Mouse (Mus musculus): ENCODE measurements around the gene Sbpl. TPM values are rescaled to one million over a fixed set of nuclear protein-coding genes. Genes with fewer than 3 reads are reported as not detected.
"Not testable (repeated sequence)": the region's sequence is repeated elsewhere in the genome, so short reads cannot be mapped to it uniquely, and the experiment has no call there.

Sbpl gene
- polyA plus RNA-seq, 1 experiment from 2014 or later, result not detected

DNA sequence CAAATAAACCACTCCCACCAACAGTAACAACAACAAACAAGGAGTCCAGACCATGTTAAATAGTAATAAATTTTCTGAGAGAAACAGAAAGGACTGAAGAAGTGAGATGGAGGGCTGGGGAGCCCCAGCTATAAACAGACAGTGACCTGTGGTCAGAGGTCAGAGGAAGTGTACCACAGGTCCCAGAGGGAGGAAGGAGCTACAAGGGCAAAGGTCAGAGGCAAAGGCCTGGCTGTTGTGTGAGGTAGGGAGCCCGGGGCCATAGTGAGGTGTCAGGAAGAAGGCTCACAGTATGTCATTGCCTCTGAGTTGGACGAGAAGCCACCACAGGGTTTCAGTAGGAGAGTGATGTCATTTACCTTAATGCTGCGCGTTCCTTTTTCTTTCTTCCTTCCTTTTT lies 27.8 kb upstream of the Sbpl start:
- Histone ChIP-seq H3K36me3 (no peaks in the 10 kb centered on the region), H3K27ac (replicated peaks) (no peak overlapping the region), H3K9ac (no peak overlapping the region), H3K4me2 (no peak overlapping the region), H3K27me3 (no peaks in the 10 kb centered on the region), H3K9me3 (no peaks in the 10 kb centered on the region), H3K4me3 (no peak overlapping the region), H3K4me1 (replicated peaks) (no peaks in the 10 kb centered on the region)
- 61% methylated on average over 4 of the region's 4 CpGs for whole genome bisulfite sequencing
- ATAC-seq (ENCODE audit: low read depth), result no peak

DNA sequence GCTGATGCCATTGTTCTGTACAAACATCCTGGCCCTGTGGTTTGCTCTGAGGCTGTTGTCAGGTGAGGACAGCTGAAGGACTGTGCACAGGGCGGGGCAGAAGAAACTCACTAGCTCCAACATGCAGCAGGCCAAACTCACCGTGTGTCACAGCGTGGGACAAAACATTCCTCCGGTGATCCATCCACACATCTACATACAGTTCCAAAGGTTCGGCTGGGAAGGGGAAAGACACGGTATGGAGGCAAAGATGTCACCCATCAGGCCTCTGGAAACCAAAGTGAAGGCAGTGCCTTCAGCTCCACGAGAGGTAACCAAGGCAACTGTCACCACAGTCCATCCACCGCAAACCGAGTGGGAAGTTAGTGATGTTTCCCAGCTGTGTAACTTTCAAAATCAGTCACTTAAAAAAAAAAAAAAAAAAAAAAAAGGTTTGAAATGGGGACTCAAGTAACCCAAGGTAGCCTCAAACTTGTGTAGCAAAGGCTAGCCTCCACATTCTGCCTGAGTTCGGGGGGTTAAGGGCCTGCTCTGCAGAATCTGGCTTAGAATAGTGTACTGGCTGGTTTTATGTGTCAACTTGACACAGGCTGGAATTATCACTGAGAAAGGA lies 25.3 kb upstream of the Sbpl start, which contains the start of gene Prss30:
TSS of gene Prss30 (minus strand) at position 270 of the 613 bp plus-strand sequence.
- Histone ChIP-seq H3K36me3 (no peaks in the 10 kb centered on the region), H3K4me3 (no peak within 1 kb of the TSS), H3K27me3 (no peaks in the 10 kb centered on the region), H3K27ac (replicated peaks) (no peak within 1 kb of the TSS), H3K9ac (no peak within 1 kb of the TSS), H3K4me2 (no peak within 1 kb of the TSS), H3K9me3 (no peaks in the 10 kb centered on the region), H3K4me1 (replicated peaks) (no peaks in the 10 kb centered on the region)
- no peak for ATAC-seq (ENCODE audit: low read depth)
- 81% methylated on average over 10 of the region's 10 CpGs for WGBS

DNA sequence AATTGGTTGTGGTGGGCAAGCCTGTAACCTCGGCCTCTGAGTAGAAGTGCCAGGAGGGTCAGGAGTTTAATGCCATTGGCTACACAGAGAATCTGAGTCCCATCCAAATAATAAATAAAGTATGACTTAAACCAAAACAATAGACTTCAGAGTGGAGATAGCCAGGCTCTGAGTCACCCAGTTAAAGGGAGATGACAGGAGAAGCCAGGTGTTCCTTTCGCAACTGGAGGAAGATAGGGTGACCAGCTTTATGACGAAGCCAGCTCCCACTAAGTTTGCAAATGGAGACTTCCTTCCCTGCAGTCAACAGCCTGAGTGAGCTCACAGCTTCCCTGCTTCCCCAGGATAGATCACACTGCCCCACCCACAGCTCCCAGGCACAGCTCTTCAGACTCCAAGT lies 24.4 kb upstream of the Sbpl start:
- Histone ChIP-seq H3K4me1 (replicated peaks) (no peaks in the 10 kb centered on the region), H3K4me3 (no peak overlapping the region), H3K27ac (replicated peaks) (no peak overlapping the region), H3K36me3 (no peaks in the 10 kb centered on the region), H3K9me3 (no peaks in the 10 kb centered on the region), H3K9ac (no peak overlapping the region), H3K27me3 (no peaks in the 10 kb centered on the region), H3K4me2 (no peak overlapping the region)
- no peak for ATAC-seq (ENCODE audit: low read depth)
- 85% methylated on average over 3 of the region's 3 CpGs for WGBS

DNA sequence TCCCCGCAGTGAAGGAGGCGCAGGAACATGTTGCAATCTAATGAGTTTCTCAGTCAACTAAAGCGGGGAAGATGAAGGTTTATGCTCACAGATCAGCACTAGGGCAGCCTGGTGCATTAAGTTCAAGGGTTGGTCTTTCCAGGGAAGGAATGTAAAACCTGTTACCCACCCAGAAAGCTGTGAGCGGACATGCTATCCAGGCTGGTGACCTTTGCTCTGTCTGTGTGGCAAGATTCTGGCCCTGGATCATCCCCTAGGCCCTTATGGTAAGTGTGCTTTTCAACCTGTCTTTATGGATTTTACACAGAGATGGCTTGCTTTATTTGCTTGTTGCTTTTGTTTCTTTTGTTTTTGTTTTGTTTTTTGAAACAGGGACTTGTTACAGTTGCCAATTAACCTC lies 21.6 kb upstream of the Sbpl start:
- Histone ChIP-seq H3K4me2 (no peak overlapping the region), H3K4me1 (replicated peaks) (no peaks in the 10 kb centered on the region), H3K27me3 (no peaks in the 10 kb centered on the region), H3K9ac (no peak overlapping the region), H3K27ac (replicated peaks) (no peak overlapping the region), H3K4me3 (no peak overlapping the region), H3K36me3 (no peaks in the 10 kb centered on the region), H3K9me3 (no peaks in the 10 kb centered on the region)
- 91% methylated on average over 4 of the region's 4 CpGs for WGBS
- ATAC-seq (ENCODE audit: low read depth), result no peak

DNA sequence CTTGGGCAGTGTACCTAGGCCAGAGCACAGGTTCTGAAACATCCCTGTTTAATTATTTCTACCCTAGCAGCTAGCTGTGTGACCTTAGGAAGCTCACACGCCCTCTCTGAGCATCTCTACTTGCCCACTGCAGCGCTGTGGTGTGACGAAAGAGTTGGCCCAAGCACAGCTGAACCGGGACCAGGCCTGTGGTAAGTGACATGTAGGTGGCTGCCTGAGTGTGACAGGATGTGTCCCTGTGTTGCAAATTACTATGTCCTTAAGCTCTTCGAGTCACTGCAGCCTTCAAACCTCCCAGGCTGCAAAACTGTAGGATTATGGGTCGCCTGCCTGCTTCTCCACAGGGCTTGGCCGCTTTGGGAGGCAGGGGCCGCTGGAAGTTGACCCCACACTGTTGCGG lies 16.2 kb upstream of the Sbpl start:
- no peak overlapping the region for H3K27ac ChIP-seq (replicated peaks)
- H3K36me3 ChIP-seq, result no peaks in the 10 kb centered on the region
- ATAC-seq (ENCODE audit: low read depth), result no peak
- H3K9ac ChIP-seq, result no peak overlapping the region
- 91% methylated on average over 9 of the region's 9 CpGs for WGBS
- H3K4me3 ChIP-seq, result no peak overlapping the region
- H3K9me3 ChIP-seq, result no peaks in the 10 kb centered on the region
- no peak overlapping the region for H3K4me2 ChIP-seq
- H3K4me1 ChIP-seq (replicated peaks), result no peaks in the 10 kb centered on the region
- H3K27me3 ChIP-seq, result no peaks in the 10 kb centered on the region

DNA sequence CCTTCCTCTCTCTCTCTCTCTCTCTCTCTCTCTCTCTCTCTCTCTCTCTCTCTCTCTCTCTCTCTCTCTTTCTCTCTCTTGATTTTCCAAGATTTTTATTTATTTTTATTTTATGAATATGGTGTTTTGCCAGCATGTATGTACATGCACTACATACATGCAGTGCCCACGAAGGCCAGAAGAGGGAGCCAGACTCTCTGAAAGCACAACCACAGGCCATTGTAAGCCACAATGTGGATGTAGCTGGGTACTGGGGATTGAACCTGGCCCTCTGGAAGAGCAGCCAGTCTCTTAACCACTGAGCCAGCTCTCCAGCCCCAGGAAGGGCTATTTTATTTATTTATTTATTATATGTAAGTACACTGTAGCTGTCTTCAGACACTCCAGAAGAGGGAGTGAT lies 14.2 kb upstream of the Sbpl start:
- Histone ChIP-seq H3K36me3 (no peaks in the 10 kb centered on the region), H3K4me1 (replicated peaks) (no peaks in the 10 kb centered on the region), H3K4me2 (no peak overlapping the region), H3K27ac (replicated peaks) (no peak overlapping the region), H3K4me3 (no peak overlapping the region), H3K9me3 (no peaks in the 10 kb centered on the region), H3K9ac (no peak overlapping the region), H3K27me3 (no peaks in the 10 kb centered on the region)
- no peak for ATAC-seq (ENCODE audit: low read depth)
- WGBS, result 0% methylated on average over 1 of the region's 1 CpGs

DNA sequence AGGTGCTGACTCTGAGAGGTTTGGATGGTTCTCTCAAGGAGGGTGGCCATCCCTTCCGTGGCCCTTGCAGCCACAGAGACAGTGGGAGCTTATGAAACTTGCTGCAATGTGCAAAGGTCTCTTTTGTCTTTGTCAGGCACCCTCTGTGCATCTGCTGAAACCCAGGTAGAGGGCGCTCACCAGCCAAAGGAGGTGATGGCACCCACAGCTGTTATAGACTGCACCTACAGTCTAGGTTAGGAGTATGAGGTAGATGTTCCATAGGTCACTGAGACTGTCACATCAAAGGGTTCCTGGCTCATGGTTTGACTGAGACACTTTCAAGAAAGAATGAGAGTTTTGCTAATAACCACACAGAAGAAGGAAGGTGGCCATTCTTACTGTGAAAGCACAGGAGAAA lies 13.7 kb upstream of the Sbpl start:
- H3K36me3 ChIP-seq, result no peaks in the 10 kb centered on the region
- no peaks in the 10 kb centered on the region for H3K4me1 ChIP-seq (replicated peaks)
- WGBS, result 54% methylated on average over 2 of the region's 2 CpGs
- no peak for ATAC-seq (ENCODE audit: low read depth)
- no peak overlapping the region for H3K27ac ChIP-seq (replicated peaks)
- no peak overlapping the region for H3K4me3 ChIP-seq
- no peak overlapping the region for H3K4me2 ChIP-seq
- no peaks in the 10 kb centered on the region for H3K9me3 ChIP-seq
- H3K9ac ChIP-seq, result no peak overlapping the region
- H3K27me3 ChIP-seq, result no peaks in the 10 kb centered on the region

DNA sequence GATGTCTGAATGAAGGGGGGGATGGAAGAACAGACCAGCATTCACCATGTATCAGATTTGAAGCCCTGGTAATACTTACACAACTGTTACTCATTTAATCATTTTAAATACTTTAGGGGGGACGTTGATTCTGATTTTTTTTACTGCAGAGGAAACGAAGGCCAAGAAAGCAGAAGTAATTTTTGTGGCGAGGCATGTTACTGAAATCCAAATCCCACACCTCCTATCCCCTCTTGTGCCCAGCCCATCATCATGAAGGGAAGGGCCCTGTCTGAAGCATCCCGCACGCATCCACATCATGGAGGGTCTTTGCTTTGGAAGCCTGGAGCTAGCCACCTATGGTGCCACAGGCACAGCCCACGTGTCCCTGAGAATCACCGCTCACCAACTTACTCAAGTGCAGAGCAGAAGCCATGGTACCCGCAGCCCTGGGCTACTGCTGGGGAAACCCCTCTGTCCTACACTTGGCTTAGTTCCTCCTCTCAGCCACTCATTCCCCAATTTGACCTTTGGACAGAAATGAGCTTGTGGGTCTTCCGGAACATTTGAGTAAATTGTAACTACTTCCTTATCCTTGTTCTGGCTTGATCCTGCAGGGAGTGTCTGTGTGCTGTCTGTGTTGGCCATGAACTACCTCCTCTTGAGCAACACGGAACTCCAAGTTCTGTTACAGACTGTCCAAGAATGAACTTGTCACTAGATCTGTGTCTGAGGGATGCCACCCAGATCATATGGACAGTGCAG lies 11.8 kb upstream of the Sbpl start:
- no peak overlapping the region for H3K9ac ChIP-seq
- H3K9me3 ChIP-seq, result no peaks in the 10 kb centered on the region
- no peak overlapping the region for H3K4me3 ChIP-seq
- H3K27me3 ChIP-seq, result no peaks in the 10 kb centered on the region
- WGBS, result 86% methylated on average over 10 of the region's 10 CpGs
- no peaks in the 10 kb centered on the region for H3K36me3 ChIP-seq
- no peaks in the 10 kb centered on the region for H3K4me1 ChIP-seq (replicated peaks)
- no peak overlapping the region for H3K4me2 ChIP-seq
- no peak overlapping the region for H3K27ac ChIP-seq (replicated peaks)
- no peak for ATAC-seq (ENCODE audit: low read depth)

DNA sequence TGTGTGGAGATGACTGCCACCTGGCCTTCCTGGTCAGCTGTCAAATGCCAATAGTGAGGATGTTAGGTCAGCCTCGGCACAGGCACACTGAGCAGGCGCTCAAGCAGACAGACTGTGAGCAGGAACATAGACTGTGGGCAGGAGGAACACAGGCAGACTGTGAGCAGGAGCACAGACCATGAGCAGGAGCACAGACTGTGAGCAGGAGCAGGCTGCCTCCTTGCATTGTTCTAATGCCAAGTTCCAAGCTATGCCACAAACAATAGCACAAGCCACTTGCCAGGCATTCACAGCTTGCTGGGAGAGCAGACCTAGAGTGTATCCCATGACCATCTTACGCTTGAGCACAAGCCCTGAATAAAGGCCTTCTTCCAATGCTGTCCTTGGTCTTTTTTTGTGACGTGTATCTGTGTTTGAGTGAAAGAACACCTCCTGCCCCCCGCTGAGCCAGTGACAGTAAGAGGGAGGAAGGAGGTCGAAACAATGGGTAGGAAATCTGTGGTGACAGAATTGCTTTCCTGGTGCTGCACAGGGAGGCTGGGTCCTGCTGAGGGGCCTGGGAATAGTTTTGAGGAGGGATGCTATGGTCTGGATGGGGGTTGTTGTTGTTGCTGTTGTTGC lies 10.8 kb upstream of the Sbpl start:
- no peaks in the 10 kb centered on the region for H3K9me3 ChIP-seq
- WGBS, result 28% methylated on average over 6 of the region's 6 CpGs
- H3K4me2 ChIP-seq, result no peak overlapping the region
- H3K9ac ChIP-seq, result no peak overlapping the region
- H3K36me3 ChIP-seq, result no peaks in the 10 kb centered on the region
- H3K27ac ChIP-seq (replicated peaks), result no peak overlapping the region
- H3K27me3 ChIP-seq, result no peaks in the 10 kb centered on the region
- no peak overlapping the region for H3K4me3 ChIP-seq
- no peaks in the 10 kb centered on the region for H3K4me1 ChIP-seq (replicated peaks)
- no peak for ATAC-seq (ENCODE audit: low read depth)

DNA sequence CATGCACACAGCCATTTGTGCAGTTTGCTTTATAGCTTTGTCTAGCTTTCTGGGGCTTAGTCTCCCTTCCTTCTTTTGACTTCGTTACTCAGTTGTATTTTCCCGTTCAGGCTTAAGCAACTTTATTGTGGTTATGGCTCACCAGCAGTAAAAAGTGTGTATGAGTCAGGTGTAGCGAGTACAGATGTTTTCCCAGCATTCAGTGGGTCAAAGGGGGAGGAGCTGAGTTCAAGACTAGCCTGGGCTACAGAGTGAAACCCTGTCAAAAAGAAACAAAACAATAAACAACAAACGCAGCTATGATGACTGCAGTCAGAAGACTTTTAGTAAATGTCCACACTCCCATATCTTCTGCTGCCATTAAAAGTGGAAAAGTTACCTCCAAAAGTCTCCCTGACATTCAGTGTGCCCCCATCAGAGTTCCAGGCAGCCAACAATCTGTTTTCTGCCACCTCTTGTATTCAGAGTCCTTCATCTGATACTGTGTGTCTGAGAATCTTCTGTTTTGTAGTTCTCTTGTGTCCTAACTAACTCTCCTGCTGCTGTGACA lies 6.6 kb upstream of the Sbpl start:
- ATAC-seq (ENCODE audit: low read depth), result no peak
- no peak overlapping the region for H3K27ac ChIP-seq (replicated peaks)
- peaks cover 5% of the 10 kb centered on the region for H3K4me1 ChIP-seq (replicated peaks)
- no peak overlapping the region for H3K4me3 ChIP-seq
- H3K4me2 ChIP-seq, result no peak overlapping the region
- H3K9me3 ChIP-seq, result no peaks in the 10 kb centered on the region
- WGBS, result 31% methylated on average over 4 of the region's 4 CpGs
- no peaks in the 10 kb centered on the region for H3K36me3 ChIP-seq
- H3K9ac ChIP-seq, result no peak overlapping the region
- no peaks in the 10 kb centered on the region for H3K27me3 ChIP-seq

DNA sequence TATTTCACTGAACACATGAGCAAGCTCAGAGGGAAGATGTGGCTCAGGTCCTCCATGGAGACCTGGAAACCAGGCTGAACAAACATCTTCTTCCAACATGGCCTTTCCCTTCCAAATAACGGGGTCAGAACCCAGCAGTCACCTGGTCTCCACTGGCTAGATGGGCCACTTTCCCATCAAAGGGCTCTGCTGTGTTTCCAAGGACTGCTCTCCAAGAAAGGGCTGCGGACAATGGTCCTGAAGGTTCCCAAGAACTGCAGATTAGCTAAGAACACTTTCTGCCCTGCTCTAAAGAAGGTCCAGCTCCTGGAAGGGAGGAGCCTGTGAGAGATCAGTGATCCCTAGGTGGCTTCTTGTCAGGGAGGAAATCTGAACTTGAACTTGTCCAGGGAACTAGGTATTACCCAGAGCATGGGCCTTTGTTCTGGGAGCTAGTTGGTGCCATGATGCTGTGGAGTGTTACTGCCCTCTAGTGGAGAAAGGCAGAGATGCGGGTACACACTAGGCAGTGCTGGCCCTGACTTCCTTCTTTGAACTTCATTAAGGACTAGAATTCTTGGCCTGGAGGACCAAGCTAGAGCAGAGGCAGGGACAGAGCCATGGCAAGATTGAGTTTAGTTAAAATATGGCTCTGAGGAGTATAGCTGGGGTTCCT lies 5.1 kb upstream of the Sbpl start:
- peak; percentile 94 for ATAC-seq (ENCODE audit: low read depth)
- H3K4me2 ChIP-seq, result no peak overlapping the region
- 41% methylated on average over 3 of the region's 3 CpGs for WGBS
- H3K36me3 ChIP-seq, result no peaks in the 10 kb centered on the region
- no peak overlapping the region for H3K9ac ChIP-seq
- no peaks in the 10 kb centered on the region for H3K27me3 ChIP-seq
- H3K27ac ChIP-seq (replicated peaks), result no peak overlapping the region
- H3K4me1 ChIP-seq (replicated peaks), result peaks cover 5% of the 10 kb centered on the region
- H3K4me3 ChIP-seq, result no peak overlapping the region
- H3K9me3 ChIP-seq, result no peaks in the 10 kb centered on the region

DNA sequence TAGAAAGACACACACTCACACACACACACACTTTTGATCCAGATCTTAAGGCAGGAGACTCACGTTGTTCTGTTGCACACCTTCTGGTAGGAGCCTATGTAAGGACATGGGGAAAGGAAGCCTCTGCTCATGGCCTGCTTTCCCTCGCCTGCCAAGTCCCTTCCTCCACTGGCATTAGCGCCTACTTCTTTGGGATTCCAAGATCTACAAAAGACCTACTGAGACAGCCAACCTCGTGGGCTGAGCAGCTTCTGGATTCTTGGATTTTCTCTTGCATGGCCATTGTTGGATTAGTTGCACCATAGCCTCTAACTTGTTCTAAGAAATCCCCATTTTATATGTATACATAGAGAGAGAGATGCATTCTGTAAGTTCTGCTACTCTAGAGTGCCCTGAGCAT lies 4.2 kb downstream of the Sbpl start:
- H3K4me3 ChIP-seq; H3K4me1 ChIP-seq (replicated peaks); ATAC-seq (ENCODE audit: low read depth); H3K9me3 ChIP-seq; H3K27me3 ChIP-seq; H3K9ac ChIP-seq; H3K4me2 ChIP-seq; H3K27ac ChIP-seq (replicated peaks); H3K36me3 ChIP-seq: not testable (repeated sequence)
- WGBS, result 79% methylated on average over 4 of the region's 4 CpGs
